Mouse (Mus musculus): ENCODE data around the gene Trmt10b. TPM values are rescaled to one million over a fixed set of nuclear protein-coding genes. Genes with fewer than 3 reads are reported as not detected.

The Trmt10b gene
- polyA plus RNA-seq, 1 experiment = 4.1 TPM

GRCm38 (mm10) chr4:45342286-45343155, 45.6 kb downstream of the Trmt10b start, which contains the start of gene Exosc3:
Gene Exosc3, minus strand, starts transcription at chr4:45342732.
- Histone ChIP-seq H3K79me3 (ENCODE audit: low read depth) (peaks cover 44% of the 10 kb centered on the region), H3K27me3 (ENCODE audit: control insufficient read depth, insufficient read depth, insufficient read length) (no peaks in the 10 kb centered on the region), H3K4me3 (ENCODE audit: insufficient read depth, poor library complexity, severe bottlenecking) (peak within 1 kb of the TSS; percentile 75), H3K36me3 (ENCODE audit: control insufficient read depth, insufficient read depth) (peaks cover 27% of the 10 kb centered on the region), H3K79me2 (ENCODE audit: control insufficient read depth, insufficient read depth) (peaks cover 55% of the 10 kb centered on the region), H3ac (ENCODE audit: control insufficient read depth, insufficient read length, low read depth) (peak within 1 kb of the TSS; percentile 96)
- no peak for TF ChIP-seq MYOD1 (IDR thresholded peaks at IDR 0.05; ENCODE audit: control insufficient read depth, insufficient read length, low read depth)
- TF ChIP-seq MAX (IDR thresholded peaks at IDR 0.05) = no peak
- no peak for TF ChIP-seq CTCF (IDR thresholded peaks at IDR 0.05; ENCODE audit: control insufficient read depth, insufficient read depth, insufficient read length)
- TF ChIP-seq USF1 (IDR thresholded peaks at IDR 0.05; ENCODE audit: low read depth) = no peak
- no peak for TF ChIP-seq CEBPB (IDR thresholded peaks at IDR 0.05; ENCODE audit: low read depth)

- Histone ChIP-seq H3K4me3 (ENCODE audit: insufficient read depth, poor library complexity, severe bottlenecking) (no peak overlapping the region), H3K27me3 (ENCODE audit: control insufficient read depth, insufficient read depth, insufficient read length) (no peaks in the 10 kb centered on the region), H3ac (ENCODE audit: control insufficient read depth, insufficient read length, low read depth) (no peak overlapping the region), H3K36me3 (ENCODE audit: control insufficient read depth, insufficient read depth) (peaks cover 55% of the 10 kb centered on the region), H3K79me3 (ENCODE audit: low read depth) (no peaks in the 10 kb centered on the region), H3K79me2 (ENCODE audit: control insufficient read depth, insufficient read depth) (peaks cover 4% of the 10 kb centered on the region)
- TF ChIP-seq CTCF (IDR thresholded peaks at IDR 0.05; ENCODE audit: control insufficient read depth, insufficient read depth, insufficient read length) (no peak), USF1 (IDR thresholded peaks at IDR 0.05; ENCODE audit: low read depth) (no peak), MYOD1 (IDR thresholded peaks at IDR 0.05; ENCODE audit: control insufficient read depth, insufficient read length, low read depth) (no peak), CEBPB (IDR thresholded peaks at IDR 0.05; ENCODE audit: low read depth) (no peak), MAX (IDR thresholded peaks at IDR 0.05) (no peak), MYOG (IDR thresholded peaks at IDR 0.05; ENCODE audit: control insufficient read depth, extremely low read depth, insufficient read length) (no peak), FOSL1 (IDR thresholded peaks at IDR 0.05; ENCODE audit: insufficient read depth, low read length, poor library complexity, severe bottlenecking) (no peak)
Measured at GRCm38 (mm10) chr4:45356653-45357052, 59.7 kb downstream of the Trmt10b start.

Other genes with a start within 250 kb of the Trmt10b start
- gene Fbxo10, start 212.5 kb upstream of the Trmt10b start, polyA plus RNA-seq (2012; fragmentation: generic; extraction: Trizol) = 9.7 TPM
- gene Tomm5, start 189.0 kb upstream of the Trmt10b start, polyA plus RNA-seq (2012; fragmentation: generic; extraction: Trizol) = 552 TPM
- 9.7 TPM for gene Frmpd1, start 112.3 kb upstream of the Trmt10b start, polyA plus RNA-seq (2012; fragmentation: generic; extraction: Trizol)
- gene Dcaf10, start 45.0 kb downstream of the Trmt10b start, polyA plus RNA-seq (2012; fragmentation: generic; extraction: Trizol) = 10.8 TPM
- gene Exosc3, start 45.6 kb downstream of the Trmt10b start, polyA plus RNA-seq (2012; fragmentation: generic; extraction: Trizol) = 55.3 TPM
- gene Slc25a51, start 111.6 kb downstream of the Trmt10b start, polyA plus RNA-seq (2012; fragmentation: generic; extraction: Trizol) = 42.4 TPM
- 35.1 TPM for gene Shb, start 235.3 kb downstream of the Trmt10b start, polyA plus RNA-seq (2012; fragmentation: generic; extraction: Trizol)